Mouse (Mus musculus) spleen, adult 12 weeks (tissue): Measurements from ENCODE around the gene Rrp12.
"Not testable (repeated sequence)": the region's sequence is repeated elsewhere in the genome, so short reads cannot be mapped to it uniquely, and the experiment has no call there.

ENCODE experiments used
- DNase-seq: peaks from one replicate; pipeline ENCODE4 v3.0.0; 2022; ENCODE audit warnings: low spot score

Gene Rrp12

DNA sequence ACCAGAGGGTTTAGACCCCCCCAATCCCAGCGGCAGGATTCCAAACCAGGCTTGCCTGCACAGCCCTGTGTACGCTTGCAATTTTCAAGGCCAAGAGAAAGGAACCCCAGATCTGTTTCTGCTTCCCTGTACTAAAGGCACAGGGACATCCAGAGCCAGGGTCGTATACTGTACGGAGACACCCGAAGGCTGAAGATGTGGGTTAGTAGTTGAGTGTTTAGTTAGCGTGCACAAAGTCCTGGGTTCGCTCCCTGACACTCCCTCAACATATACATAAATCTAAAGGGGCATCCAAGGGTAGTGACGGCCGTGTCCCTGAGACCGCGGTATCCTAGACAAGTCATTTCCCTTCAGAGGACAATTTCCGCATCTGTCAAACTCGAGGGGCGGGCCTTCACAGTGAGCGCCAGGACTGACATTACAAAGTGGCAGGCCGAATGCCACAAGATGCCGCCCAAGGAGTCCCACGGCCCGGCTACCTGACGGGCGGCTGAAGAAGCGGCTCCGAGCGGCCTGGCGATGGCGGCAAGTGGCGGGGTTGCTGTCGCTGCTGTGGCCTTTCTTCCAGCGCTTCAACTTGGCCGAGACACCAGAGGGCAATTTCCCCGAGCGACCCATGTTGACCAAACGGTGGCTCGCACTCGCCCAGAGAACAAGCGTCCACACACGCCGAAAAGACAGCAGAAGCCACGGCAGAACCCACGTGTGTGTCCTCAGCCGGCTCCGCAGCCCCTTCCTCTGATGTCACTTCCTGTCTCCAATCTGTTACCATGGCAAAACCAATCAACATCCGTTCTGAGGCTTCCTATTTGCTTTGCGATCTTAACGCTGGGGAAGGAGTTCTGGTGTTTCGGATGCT, at the start of gene Rrp12:
Gene Rrp12, minus strand, starts transcription at position 714 of the 859 bp plus-strand sequence.
- DNase-seq = peak; percentile 69

DNA sequence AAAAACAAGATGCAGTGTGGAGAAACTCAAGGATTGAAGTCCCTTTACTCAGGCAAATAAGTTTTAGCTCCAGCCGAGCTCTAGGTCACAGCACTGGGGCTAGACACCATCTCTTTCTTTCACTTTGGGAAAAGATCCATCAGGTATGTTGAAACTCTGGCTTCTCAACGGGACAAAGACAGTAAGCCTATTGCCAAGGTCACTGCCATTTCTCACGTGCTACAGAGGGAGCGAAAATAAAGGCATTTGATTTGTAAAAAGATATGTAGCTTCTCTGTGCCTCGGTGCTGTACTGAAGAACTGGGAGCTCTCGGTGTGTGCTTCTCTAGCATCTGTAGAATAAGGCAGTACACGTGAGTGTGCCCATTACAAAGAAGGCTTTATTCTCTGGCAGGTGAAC, 47.9 kb upstream of the Rrp12 start:
- DNase-seq = no peak

DNA sequence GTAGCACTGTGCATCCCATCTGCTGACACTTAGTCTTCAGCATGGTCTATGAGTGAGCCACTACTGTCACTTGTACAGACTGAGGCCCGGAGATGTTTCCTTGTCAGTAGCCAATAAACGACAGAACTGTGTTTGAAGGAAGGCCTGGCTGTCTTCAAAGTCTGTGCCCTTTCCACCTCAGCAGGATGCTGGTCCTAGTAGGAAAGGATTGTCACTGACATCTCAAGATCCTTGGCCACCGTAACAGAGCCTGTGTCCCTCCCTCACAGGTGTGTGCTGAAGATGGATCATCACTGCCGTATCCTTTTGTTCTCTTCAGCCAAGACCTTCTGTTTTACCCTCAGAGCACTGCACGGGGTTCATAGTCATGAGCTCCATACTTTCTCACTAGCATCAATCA, 42.6 kb upstream of the Rrp12 start:
- no peak for DNase-seq

DNA sequence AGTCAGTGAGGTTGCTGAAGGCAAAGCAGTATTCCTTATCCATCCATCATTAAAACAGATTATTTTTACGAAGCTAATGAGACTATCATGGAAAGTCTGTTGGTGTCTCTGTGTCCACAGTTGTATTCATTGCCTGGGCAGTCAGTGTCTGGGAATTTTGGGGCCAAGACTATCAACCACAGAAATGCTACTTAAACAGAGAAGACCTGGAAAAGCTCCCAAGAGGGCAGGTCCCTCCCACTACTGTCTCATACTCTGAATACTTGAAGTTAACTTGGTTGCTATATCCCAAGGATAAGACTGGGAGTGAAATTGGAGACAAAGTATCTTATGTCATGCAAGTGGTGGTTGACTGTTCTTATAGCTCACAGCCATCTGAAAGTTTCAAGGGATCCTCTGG, 39.9 kb upstream of the Rrp12 start:
- DNase-seq = no peak

DNA sequence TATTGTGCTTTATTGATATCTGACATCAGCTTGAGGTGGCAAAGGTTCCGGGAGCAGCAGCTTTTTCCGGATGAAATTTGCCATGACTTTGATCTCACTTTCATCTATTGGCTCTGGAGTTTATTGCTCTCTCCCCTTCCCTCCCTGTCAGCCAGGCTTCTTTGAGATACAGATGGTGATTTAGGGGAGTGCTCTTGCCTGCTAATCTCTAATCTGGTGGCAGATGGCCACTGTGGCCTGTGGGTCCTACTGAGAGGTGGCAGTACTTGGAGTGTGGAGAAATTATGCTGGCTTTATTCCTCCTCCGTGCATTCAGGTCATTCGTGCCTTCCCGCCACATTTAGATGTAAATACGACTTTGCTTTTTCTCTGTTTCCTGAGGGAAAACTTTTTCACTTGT, 38.2 kb upstream of the Rrp12 start:
- no peak for DNase-seq

DNA sequence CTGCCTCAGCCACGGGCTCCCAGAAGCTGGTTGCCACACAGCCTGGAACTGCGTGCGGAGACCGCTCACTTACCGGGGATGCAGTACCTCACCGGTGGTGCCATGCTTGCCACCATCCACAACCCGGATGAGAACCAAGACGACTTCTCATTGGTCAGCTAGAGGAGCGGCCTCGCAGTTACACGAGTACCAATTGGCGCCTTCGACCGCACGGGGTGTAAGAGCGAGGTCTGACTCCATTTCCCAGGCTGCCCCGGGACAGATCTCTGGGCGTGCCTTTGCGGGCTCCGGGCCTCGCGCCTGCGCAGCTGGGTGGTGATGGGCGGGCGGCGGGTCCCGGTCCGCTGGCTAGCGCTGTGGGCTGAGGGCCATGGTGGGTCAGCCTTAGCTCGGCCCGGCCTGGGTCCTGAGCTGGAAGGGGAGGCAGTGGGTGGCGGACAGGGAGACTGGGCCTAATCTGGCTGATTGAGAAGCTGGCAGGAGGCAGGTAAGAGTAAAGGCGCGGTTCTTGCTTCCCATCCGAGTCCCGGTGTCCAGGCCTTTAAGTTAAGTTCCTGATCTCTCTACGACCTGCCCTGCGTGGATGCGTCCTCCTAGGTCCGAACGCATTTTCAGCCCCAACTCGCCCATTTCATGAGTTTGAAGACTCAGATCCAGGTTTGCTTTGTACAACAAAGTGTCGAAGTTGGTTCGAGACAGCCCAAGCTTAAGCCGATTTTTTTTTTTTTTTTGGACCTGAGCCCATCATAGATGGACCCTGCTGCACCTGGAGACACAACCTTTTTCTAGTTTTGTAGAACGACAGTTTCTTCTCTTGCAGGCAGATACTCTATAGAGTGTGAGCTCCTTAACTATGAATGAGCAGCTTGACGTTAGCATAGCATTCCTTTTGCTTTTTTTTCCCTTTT, 37.5 kb upstream of the Rrp12 start, which contains the start of the genes Exosc1 and Zdhhc16:
Gene Exosc1, minus strand, starts transcription at position 245 of the 908 bp plus-strand sequence.
Gene Zdhhc16, plus strand, starts transcription at position 302 of the 908 bp plus-strand sequence.
- peak; percentile 95 for DNase-seq

DNA sequence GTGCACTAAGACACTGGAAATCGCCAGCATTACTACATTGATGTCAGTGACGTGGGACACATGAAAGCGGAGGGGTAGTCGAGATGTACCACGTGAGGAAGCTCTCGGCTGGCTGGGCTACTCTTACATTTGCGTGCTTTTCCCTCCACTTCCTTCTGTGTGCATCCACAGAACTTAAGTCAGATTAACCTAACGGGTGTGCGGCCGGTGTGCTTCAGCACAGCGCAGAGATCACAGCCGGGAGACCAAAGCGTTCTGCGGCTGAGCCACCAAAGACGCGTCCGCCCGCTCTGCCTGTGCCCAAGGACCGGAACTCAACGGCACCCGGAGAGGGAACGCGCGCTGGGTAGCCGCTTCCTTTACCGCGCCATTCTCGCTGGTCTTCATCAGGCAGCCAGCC, 36.7 kb upstream of the Rrp12 start:
- peak; percentile 7 for DNase-seq

DNA sequence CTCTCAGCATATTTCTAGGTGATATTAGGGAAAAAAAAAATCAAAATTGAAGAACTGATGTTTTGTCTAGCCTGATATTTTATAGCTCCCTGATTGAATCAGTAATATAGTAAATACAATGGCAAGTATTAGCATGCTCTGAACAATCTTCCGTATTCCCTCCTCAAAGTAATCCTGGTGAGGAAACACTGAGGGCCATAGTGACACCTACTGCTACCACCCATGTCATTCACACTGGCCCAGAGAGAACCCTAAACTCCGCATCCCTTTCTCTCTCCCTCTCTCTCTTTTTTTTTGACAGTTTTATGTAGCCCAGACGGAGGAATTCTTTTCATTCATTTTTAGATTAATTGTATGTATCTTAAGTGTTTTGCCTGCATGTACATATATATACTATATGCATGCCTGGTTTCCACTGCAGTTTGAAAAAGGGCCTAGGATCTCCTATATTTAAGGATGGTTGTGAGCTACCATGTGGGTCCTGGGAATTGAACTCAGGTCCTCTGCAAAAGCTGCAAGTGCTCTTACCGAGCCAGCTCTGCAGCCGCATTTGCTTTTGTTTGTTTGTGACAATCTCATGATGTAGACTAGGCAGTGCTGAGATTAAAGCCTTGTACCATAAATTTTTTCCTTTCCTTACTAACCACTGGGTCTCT, 24.6 kb upstream of the Rrp12 start:
- no peak for DNase-seq

DNA sequence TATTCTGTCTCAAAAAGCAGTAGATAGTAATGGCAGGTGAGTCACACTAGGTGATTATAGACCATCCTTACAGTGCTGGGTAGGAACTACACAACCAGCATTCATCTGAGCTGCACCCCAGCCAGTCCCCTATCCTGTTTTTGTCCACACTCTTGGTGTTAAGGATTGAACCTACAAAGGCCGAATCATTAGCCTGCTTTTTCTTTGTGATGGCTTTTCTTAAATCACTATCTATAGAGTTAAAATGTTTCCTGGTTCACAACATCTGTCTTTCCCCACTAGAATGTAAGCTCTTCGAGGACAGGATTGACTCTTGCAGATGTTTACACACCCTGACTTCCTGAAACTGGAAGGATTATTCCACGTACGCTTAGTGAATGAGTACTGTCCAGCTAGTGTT, 23.5 kb upstream of the Rrp12 start:
- DNase-seq = no peak

DNA sequence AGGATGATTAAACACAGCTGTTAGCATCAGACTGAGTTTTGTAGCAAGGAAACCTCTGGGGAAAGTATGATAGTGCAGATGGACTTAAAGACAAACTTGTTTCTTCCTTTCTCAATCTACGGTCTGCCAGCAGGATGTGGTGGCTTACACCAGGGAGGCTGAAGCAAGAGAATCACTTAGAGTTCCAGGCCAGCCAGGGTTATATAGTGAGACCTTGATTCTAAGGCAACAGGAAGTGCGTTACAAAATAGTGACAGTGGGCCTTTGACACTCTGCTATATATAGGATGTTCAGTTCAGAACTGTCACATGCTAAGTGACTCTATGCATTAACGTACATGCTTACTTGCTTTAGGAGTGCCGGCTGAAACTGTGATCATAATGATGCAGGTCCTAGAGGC, 20.9 kb upstream of the Rrp12 start:
- no peak for DNase-seq

DNA sequence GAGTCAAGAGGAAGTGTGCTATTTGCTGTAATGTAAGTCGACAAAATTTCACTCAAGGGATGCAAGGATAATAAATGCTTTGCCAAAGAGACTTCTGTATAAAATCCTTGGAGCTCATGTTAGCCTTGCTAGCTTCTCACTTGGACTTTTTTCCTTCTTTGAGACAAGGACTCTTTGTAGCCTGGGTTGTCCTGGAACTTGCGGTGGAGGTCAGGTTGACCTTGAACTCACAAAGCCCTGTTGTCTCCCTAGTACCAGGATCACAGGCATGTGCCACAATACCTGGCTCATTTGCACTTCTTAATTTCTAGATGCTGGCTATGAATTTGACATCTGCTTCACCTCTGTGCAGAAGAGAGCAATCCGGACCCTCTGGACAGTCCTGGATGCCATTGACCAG, 19.3 kb upstream of the Rrp12 start:
- DNase-seq = no peak

DNA sequence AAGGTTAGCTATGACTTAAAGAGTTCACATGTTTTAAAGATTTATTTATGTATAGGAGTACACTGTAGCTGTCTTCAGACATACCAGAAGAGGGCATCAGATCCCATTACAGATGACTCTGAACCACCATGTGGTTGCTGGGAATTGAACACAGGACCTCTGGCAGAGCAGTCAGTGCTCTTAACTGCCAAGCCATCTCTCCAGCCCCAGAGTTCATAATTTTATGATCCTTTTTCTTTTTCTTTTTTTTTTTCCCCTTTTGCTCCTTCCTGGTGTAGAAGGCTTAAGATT, 18.6 kb upstream of the Rrp12 start:
- DNase-seq = not testable (repeated sequence)

DNA sequence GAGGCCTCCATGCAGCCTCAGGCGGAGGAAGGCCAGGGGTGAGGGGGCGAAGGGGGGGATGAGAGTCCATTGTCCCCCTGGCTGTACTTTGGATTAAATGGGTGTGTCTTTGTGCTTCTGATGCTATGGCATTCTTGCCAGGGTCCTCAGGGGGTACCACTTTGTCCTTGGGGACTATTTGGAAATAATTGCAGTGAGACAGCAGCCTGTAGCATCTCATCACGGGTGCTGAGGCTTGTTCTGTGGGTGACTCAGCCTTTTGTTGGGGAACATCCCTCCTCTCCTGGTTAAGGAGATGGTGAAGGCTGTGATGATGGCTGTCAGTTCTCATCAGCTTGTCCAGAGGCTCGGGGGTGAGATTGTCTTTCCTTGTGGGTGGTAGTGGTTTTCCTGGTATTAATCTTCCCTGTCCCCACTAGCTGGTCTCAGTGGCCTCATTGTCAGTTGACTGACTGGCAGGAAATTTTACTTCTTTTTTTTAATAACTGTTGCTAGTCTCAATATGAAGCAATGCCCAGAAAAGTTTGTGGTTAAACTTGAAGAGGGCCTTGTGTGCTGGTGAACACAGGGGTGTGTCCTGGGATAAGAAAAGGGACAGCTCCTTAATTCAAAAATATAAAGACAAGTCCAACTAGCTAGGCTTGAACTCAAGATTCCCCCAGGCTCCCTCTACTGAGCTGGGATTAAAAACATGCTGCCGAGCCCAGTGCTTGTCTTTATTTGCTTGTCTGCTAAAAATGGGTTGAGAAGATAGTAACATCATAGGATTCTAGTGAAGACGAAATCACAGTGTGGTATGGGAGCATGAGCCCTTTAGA, 18.0 kb upstream of the Rrp12 start:
- no peak for DNase-seq

DNA sequence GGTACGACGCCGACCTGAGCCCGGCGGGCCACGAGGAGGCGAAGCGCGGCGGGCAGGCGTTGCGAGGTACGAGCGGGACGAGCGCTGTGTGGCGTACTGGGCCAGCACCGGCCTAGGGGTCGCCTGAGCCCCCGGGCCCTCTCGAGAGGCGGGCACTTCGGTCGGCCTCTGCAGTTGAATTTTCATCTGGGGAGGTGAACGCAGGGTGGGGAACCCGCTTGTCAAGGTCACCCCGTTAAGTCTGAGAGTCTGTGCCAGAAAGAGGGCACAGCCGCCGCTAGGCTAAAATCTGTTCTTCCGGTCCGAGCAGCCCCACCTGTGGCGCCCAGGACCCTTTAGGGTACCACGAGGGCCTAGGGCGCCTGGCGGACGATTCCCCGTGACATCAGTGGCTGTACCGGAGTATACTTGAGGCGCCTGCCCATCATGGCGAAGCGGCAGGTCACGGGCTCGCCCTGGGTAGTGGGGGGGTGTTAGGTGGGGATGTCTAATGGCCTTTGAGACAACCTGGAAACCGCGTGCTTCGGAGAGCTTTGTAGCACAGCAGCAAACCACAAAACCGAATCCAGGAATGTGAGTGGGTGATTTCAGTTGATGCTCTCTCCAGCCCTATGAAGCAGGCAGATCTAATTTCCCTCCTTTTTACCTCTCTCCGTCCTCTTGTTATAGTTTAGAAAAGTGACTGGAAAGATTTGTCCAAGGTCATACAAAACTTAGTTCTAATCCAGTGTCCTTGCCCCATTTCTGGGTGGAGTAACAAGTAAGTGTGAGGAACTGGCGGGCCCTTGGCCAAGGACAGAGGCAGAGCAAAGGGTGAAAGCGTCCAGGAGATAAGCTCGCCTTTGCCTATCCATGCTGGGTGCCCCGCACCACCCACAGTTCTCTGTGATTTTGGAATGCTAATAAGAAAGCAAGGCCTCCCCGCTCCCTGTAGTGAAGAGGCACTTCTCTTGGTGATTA, 16.4 kb upstream of the Rrp12 start:
- DNase-seq = no peak

DNA sequence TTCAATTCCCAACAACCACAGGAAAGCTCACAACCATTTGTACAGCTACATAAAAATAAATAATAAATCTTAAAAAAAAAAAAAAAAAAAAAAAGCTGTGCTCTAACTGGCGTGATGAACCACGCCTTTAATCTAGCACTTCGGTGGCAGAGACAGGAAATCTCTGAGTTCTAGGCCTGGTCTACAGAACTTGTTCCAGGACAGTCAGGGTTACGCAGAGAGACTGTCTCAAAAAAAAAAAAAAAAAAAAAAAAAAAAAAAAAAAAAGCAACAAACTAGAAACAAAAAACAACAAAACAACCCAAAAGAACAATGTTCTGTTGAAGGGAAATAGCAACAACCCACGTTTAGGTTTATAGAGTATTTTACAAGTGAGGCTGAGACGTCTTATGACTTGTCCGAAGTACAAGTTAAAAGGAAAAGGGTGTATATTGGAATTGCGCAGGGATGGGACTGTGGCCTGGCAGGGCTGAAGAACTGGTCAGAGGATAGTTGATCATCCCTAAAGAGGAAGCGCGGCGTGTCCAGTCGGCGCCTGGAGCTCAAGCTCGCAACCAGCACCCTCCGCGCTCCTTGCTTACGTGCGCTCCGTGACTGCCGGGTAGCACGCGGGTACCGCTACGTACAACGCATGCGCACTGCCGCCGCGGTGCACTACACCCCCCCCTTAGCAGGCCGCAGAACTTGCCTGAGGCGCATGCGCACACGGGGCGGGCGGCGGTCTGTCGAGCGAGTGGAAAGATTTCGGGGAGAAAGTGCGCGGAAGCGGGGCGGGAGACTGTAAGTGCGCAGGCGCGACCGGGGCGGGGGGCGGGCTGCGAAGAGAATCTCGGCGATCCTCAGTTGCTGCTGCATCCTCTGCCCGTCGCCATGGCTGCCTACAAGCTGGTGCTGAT, 15.5 kb upstream of the Rrp12 start, which contains the start of gene Pgam1:
Gene Pgam1, plus strand, starts transcription at position 746 of the 896 bp plus-strand sequence.
- DNase-seq = peak; percentile 94

DNA sequence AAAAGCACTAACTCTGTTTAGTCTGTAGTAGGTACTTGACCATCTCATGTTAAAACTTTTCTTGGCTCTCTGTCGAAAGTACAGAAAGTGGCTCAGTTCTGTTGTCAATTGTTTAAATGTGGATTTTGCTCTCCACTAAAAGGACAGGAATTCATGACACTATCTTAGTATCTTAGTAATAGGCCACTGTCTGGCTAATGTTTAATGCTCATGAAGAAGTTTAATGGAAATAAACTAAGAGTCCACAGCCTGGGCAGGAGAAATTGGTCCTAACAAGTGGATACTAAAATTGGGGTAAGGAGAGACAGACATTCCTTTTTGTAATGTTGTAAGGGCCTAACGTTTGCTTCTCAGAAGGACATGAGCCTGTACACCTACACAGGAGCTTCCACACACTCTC, 14.4 kb upstream of the Rrp12 start:
- no peak for DNase-seq

DNA sequence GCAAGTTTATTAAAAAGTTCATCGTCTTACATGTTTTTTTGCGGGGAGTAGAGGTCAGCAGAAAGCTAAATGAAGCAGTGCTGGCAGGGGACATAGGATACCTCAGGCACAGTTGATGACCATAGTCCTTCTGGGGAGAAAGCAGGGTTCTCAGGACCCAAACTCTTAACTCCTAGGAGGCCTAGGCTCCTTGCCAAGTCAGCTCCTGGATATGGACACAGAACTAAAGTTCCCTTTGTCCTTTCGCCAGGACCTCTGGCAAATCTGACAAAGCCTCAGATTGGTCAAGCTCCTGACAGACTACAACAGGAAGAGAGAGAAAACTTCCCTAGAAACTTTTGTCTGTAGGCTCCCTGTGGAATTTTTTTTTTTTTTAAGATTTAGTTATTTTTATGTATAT, 12.8 kb upstream of the Rrp12 start:
- no peak for DNase-seq

DNA sequence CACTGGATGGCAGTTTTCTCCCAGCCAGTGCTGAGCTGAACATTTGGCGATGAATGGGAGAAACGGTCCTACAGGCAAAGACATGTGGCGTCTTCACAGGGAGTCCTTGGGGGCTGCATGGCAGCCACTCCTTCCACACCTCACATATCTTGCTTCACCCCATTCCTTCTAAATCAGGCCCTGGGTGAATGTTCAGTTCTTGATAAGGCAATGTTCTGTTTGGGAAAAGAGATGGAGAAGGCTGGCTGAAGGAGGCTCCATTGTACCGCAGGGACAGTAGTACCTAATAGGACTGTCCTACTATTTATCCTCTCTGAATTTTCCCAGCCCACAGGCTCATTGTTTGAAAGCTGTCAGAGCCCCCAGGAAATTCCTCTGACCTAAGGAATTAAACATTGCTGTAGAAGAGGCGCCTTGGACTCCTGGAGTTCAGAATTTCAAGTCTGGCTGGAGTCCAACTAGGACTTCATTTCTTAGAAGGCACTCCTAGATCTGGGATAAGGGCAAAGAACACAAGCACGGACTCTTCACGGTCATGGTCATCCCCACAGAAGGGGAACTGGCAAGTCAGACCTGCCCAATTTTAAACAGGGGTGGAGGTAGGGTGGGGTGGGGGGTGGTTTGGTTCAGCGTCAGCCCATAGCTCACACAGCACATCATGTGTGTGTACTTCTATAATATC, 11.2 kb upstream of the Rrp12 start:
- DNase-seq = no peak
